Mouse (Mus musculus) MEL (cell line): ENCODE results near the gene Pinlyp.

Source experiments
- CTCF ChIP-seq, 3 experiments: IDR thresholded peaks in 2 of 3; conservative IDR thresholded peaks in 1 of 3; 2 replicates each; pipeline ENCODE4 v1.5.1; 2011 to 2012; ENCODE audit warnings: low read length in 3 of 3, low read depth in 2 of 3, mild to moderate bottlenecking in 2 of 3, improper control_type of control experiment in 1 of 3, inconsistent platforms in 1 of 3, mixed read lengths in 1 of 3, moderate library complexity in 1 of 3; ENCODE audit not compliant: control insufficient read depth in 1 of 3, insufficient read depth in 1 of 3, poor library complexity in 1 of 3, severe bottlenecking in 1 of 3
- EP300 ChIP-seq, 2 experiments: IDR thresholded peaks; 2 replicates each; pipeline ENCODE4 v1.6.1; 2011; ENCODE audit warnings: improper control_type of control experiment in 2 of 2, low read length in 2 of 2, low read depth in 1 of 2, mild to moderate bottlenecking in 1 of 2
- MXI1 ChIP-seq: IDR thresholded peaks from 2 replicates; pipeline ENCODE4 v1.6.1; 2011; ENCODE audit warnings: mild to moderate bottlenecking, low read depth, low read length, improper control_type of control experiment
- TAL1 ChIP-seq: IDR thresholded peaks from 2 replicates; pipeline ENCODE4 v1.6.1; 2012; ENCODE audit warnings: mild to moderate bottlenecking, inconsistent platforms, low read length, moderate library complexity, mixed read lengths

DNA sequence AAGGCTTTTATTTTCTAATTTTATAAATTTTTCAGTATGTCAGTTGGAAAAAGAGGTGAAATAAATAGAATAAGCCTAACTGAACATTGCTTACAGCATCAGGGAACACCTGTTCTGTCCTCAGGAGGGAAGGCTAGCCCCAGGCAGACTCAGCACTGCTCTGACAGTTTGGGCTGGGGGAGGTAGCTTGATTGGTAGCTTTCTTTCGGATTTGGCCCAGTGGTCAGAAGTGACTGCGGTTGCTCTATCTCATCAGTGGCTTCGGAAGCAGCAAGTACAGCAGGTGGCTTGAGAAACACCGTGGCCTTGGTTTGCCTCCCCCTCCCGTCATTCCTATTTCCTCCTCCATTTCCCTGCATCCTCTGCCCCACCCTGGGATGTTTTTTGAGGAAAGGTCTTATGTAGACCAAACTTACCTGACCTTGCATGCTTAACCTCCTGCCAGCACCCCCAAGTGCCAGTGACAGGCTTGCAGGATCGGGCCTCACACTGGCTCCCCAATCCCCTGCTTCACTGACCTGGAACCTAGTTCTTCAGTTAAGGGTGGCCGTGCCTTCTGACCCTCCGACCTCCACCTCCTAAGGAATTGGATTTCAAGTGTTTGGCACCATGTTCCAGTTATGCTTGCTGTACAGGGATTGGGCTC lies 17.4 kb upstream of the Pinlyp start:
- TF ChIP-seq TAL1, result no peak
- TF ChIP-seq CTCF (IDR thresholded peaks at IDR 0.05 in 2 of 3, conservative IDR thresholded peaks at IDR 0.05 in 1 of 3; ENCODE audit: control insufficient read depth in 1 of 3, insufficient read depth in 1 of 3, low read depth in 2 of 3, low read length in 3 of 3, poor library complexity in 1 of 3, severe bottlenecking in 1 of 3), result no peak
- no peak for TF ChIP-seq MXI1
- TF ChIP-seq EP300 (IDR thresholded peaks at IDR 0.05; ENCODE audit: low read depth in 1 of 2, low read length in 2 of 2), result no peak
